Mouse (Mus musculus): ENCODE measurements at regions not wholly inside any gene's neighbourhood (a gene's known extent, or its start where the extent isn't known, plus 50 kb on each side); places are given as distances from the start of the nearest gene placed in this dataset.

DNA sequence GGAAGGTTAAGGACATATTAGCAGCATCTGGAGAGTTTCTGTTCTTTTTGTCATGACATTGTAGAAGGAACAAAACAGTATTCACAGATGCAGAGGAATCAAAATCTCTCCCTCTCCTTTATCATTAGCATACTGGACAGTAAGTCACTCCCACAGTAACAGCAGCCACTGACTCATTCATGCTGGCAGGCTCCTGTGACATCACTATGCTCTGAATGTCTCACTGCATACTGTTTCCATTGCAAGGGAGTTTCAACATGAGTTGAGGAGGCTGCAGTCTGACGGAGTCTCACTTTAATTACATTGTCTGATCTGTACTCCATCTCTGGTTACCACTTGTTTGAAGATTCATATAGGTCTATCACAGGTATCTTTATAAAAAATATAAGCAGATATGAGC, 450.1 kb upstream of the Pou3f2 start:
- no peaks in the 10 kb centered on the region for H3K4me1 ChIP-seq (ENCODE audit: control insufficient read depth in 1 of 2, insufficient read depth in 2 of 2, low read length in 2 of 2)
- H3K27ac ChIP-seq (ENCODE audit: control insufficient read depth, low read depth, low read length), result no peak overlapping the region
- no peak for DNase-seq (ENCODE audit: low read depth, low spot score)
- H3K36me3 ChIP-seq (ENCODE audit: control insufficient read depth in 1 of 2, insufficient read depth in 2 of 2, low read length in 2 of 2), result no peaks in the 10 kb centered on the region
- no peak overlapping the region for H3K9ac ChIP-seq (ENCODE audit: control insufficient read depth, low read depth, low read length, poor library complexity, severe bottlenecking)
- no peaks in the 10 kb centered on the region for H3K27me3 ChIP-seq (ENCODE audit: control insufficient read depth in 1 of 2, insufficient read depth in 2 of 2, low read length in 2 of 2)
- no peak overlapping the region for H3K4me3 ChIP-seq (ENCODE audit: control insufficient read depth in 1 of 2, insufficient read depth in 1 of 2, low read depth in 2 of 2, low read length in 2 of 2)
- H3K79me2 ChIP-seq (ENCODE audit: control insufficient read depth, insufficient read depth, low read length, poor library complexity), result no peaks in the 10 kb centered on the region
- no peaks in the 10 kb centered on the region for H3K9me3 ChIP-seq (replicated peaks; ENCODE audit: insufficient read depth, low read length)
- TF ChIP-seq USF1 (IDR thresholded peaks at IDR 0.05; ENCODE audit: low read depth, low read length) (no peak), POLR2A (IDR thresholded peaks at IDR 0.05; ENCODE audit: control insufficient read depth in 1 of 2, insufficient read depth in 1 of 2, low read depth in 1 of 2, low read length in 2 of 2, poor library complexity in 1 of 2) (no peak), ZNF384 (IDR thresholded peaks at IDR 0.05; ENCODE audit: low read depth, low read length) (no peak), BHLHE40 (IDR thresholded peaks at IDR 0.05; ENCODE audit: borderline replicate concordance, low read depth, low read length) (no peak), NRF1 (IDR thresholded peaks at IDR 0.05; ENCODE audit: insufficient read depth, low read depth, low read length, poor library complexity, severe bottlenecking) (no peak), EP300 (IDR thresholded peaks at IDR 0.05; ENCODE audit: low read depth in 1 of 2, low read length in 2 of 2) (no peak), SIN3A (IDR thresholded peaks at IDR 0.05; ENCODE audit: low read length) (no peak), GATA1 (IDR thresholded peaks at IDR 0.05; ENCODE audit: low read depth, low read length) (no peak)

DNA sequence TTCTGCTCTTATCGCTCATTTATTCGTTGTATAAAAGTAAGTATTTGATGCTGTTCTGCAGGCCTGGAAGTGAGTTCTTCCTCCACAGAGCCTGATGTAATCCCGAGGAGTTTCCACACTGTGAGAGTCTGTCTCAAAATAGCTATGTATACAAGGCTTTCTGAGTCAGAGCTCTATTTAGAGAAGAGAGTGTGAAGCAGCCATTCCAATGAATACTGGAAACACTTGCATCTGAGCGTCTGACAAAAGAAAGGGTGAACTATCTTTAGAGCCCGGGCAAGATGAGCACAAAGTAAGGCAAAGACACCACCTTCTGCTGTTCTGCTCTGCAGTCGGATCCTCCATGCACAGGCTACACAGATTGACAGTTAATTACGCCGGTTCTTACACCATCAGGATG, 436.0 kb upstream of the Pou3f2 start:
- Histone ChIP-seq H3K79me2 (ENCODE audit: control insufficient read depth, insufficient read depth, low read length, poor library complexity) (no peaks in the 10 kb centered on the region), H3K27ac (ENCODE audit: control insufficient read depth, low read depth, low read length) (no peak overlapping the region), H3K9ac (ENCODE audit: control insufficient read depth, low read depth, low read length, poor library complexity, severe bottlenecking) (no peak overlapping the region), H3K4me3 (ENCODE audit: control insufficient read depth in 1 of 2, insufficient read depth in 1 of 2, low read depth in 2 of 2, low read length in 2 of 2) (no peak overlapping the region), H3K27me3 (ENCODE audit: control insufficient read depth in 1 of 2, insufficient read depth in 2 of 2, low read length in 2 of 2) (no peaks in the 10 kb centered on the region), H3K4me1 (ENCODE audit: control insufficient read depth in 1 of 2, insufficient read depth in 2 of 2, low read length in 2 of 2) (no peaks in the 10 kb centered on the region), H3K9me3 (replicated peaks; ENCODE audit: insufficient read depth, low read length) (no peaks in the 10 kb centered on the region), H3K36me3 (ENCODE audit: control insufficient read depth in 1 of 2, insufficient read depth in 2 of 2, low read length in 2 of 2) (no peaks in the 10 kb centered on the region)
- TF ChIP-seq TBP (IDR thresholded peaks at IDR 0.05; ENCODE audit: low read depth, low read length) (no peak), MAZ (IDR thresholded peaks at IDR 0.05; ENCODE audit: low read depth, low read length) (no peak), JUND (IDR thresholded peaks at IDR 0.05; ENCODE audit: low read depth, low read length) (no peak), NRF1 (IDR thresholded peaks at IDR 0.05; ENCODE audit: insufficient read depth, low read depth, low read length, poor library complexity, severe bottlenecking) (no peak), NELFE (IDR thresholded peaks at IDR 0.05; ENCODE audit: low read depth, low read length) (no peak)
- DNase-seq (ENCODE audit: low read depth, low spot score), result no peak

DNA sequence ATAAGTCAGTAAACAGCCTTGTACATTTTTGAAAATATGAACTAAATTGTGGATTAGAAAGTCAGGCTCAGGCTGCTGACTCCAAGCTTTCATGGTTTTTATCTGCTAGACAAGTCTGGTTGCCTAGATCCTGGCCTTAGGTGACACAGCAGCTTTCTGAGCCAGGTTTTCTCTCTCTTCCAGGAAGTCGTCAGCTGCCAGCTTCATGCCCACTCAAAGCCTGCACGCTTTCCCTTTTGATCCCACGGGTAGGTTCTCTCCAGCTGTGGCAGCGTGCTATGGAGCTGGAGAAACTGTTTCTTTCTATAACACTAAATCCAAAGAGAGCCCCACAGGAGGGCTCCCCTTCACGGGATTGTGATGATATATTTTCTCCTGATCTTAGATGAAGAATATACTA, 426.7 kb upstream of the Pou3f2 start:
- H3K27ac ChIP-seq (ENCODE audit: control insufficient read depth, low read depth, low read length), result no peak overlapping the region
- TF ChIP-seq MXI1 (IDR thresholded peaks at IDR 0.05; ENCODE audit: low read depth, low read length) (no peak), RCOR1 (IDR thresholded peaks at IDR 0.05; ENCODE audit: low read depth, low read length) (no peak), SMC3 (IDR thresholded peaks at IDR 0.05; ENCODE audit: low read depth, low read length) (no peak), ZC3H11A (IDR thresholded peaks at IDR 0.05; ENCODE audit: low read depth, low read length) (no peak), E2F4 (IDR thresholded peaks at IDR 0.05; ENCODE audit: borderline replicate concordance, low read depth, low read length) (no peak), RAD21 (IDR thresholded peaks at IDR 0.05; ENCODE audit: low read depth, low read length) (no peak)
- DNase-seq (ENCODE audit: low read depth, low spot score), result no peak
- H3K4me1 ChIP-seq (ENCODE audit: control insufficient read depth in 1 of 2, insufficient read depth in 2 of 2, low read length in 2 of 2), result no peaks in the 10 kb centered on the region
- H3K27me3 ChIP-seq (ENCODE audit: control insufficient read depth in 1 of 2, insufficient read depth in 2 of 2, low read length in 2 of 2), result no peaks in the 10 kb centered on the region
- no peaks in the 10 kb centered on the region for H3K9me3 ChIP-seq (replicated peaks; ENCODE audit: insufficient read depth, low read length)
- no peaks in the 10 kb centered on the region for H3K79me2 ChIP-seq (ENCODE audit: control insufficient read depth, insufficient read depth, low read length, poor library complexity)
- H3K36me3 ChIP-seq (ENCODE audit: control insufficient read depth in 1 of 2, insufficient read depth in 2 of 2, low read length in 2 of 2), result no peaks in the 10 kb centered on the region
- H3K9ac ChIP-seq (ENCODE audit: control insufficient read depth, low read depth, low read length, poor library complexity, severe bottlenecking), result no peak overlapping the region
- no peak overlapping the region for H3K4me3 ChIP-seq (ENCODE audit: control insufficient read depth in 1 of 2, insufficient read depth in 1 of 2, low read depth in 2 of 2, low read length in 2 of 2)

Data from MEL (cell line).